In genomic region chr19:53943802-53944785, GRCm38 (mm10) we compare ENCODE assay signal across 8 mouse cellular contexts. TPM values are rescaled to one million over a fixed set of nuclear protein-coding genes. Genes with fewer than 3 reads are reported as not detected.
DNase-seq lines count a peak whose midpoint lies in the region; ATAC-seq and TF ChIP-seq lines count a peak whose summit lies in the region.

Shoc2 (plus strand) TSS chr19:53944306.
Bbip1 (minus strand) TSS chr19:53944627.

- peak within 1 kb of the TSS; percentile 67 for H3K4me2 ChIP-seq in forebrain, embryonic 13.5 days
- H3K4me2 ChIP-seq in liver, postnatal 0 days (ENCODE audit: low read depth, low read length), result peak within 1 kb of the TSS; percentile 90
- H3K4me2 ChIP-seq in neural tube, embryonic 14.5 days (ENCODE audit: low read depth, low read length), result peak within 1 kb of the TSS; percentile 75

- no peaks in the 10 kb centered on the region for H3K9me3 ChIP-seq in ES-Bruce4 (replicated peaks; ENCODE audit: control insufficient read depth, insufficient read depth, low read length, poor library complexity, severe bottlenecking)
- no peaks in the 10 kb centered on the region for H3K9me3 ChIP-seq in forebrain, embryonic 13.5 days (replicated peaks)
- no peaks in the 10 kb centered on the region for H3K9me3 ChIP-seq in liver, postnatal 0 days (ENCODE audit: low read length)
- H3K9me3 ChIP-seq in neural tube, embryonic 14.5 days (ENCODE audit: control insufficient read depth, low read length), result no peaks in the 10 kb centered on the region

- TF ChIP-seq EP300 in ES-Bruce4 (IDR thresholded peaks at IDR 0.05; ENCODE audit: insufficient read depth, low read depth, low read length), result 0 out of 2 replicates have a peak, but pooled peaks have one; percentile 49
- TF ChIP-seq EP300 in liver, postnatal 0 days (IDR thresholded peaks at IDR 0.05; ENCODE audit: low read depth), result peak; percentile 73; the same call in 1 of the 2 replicates

- no peaks in the 10 kb centered on the region for H3K36me3 ChIP-seq in ES-Bruce4 (ENCODE audit: control insufficient read depth, insufficient read depth, low read length, poor library complexity, severe bottlenecking)
- H3K36me3 ChIP-seq in forebrain, embryonic 13.5 days (ENCODE audit: poor library complexity, severe bottlenecking), result peaks cover 6% of the 10 kb centered on the region; the same call in 1 of the 2 replicates
- peaks cover 9% of the 10 kb centered on the region; the same call in 1 of the 2 replicates for H3K36me3 ChIP-seq in liver, postnatal 0 days (replicated peaks; ENCODE audit: insufficient read depth, low read length)
- H3K36me3 ChIP-seq in neural tube, embryonic 14.5 days (ENCODE audit: control insufficient read depth, insufficient read depth, low read length), result no peaks in the 10 kb centered on the region

- 0% methylated on average over 44 of the region's 62 CpGs for WGBS in forebrain, embryonic 13.5 days
- under 1% methylated on average over 62 of the region's 62 CpGs for WGBS in large intestine, adult 2 months
- WGBS in liver, postnatal 0 days (ENCODE audit: insufficient replicate concordance), result under 1% methylated on average over 62 of the region's 62 CpGs
- under 1% methylated on average over 60 of the region's 62 CpGs for WGBS in neural tube, embryonic 14.5 days

- no peak for TF ChIP-seq CTCF in ES-Bruce4 (IDR thresholded peaks at IDR 0.05; ENCODE audit: low read depth, low read length)
- peak; percentile 44 for TF ChIP-seq CTCF in liver, postnatal 0 days (IDR thresholded peaks at IDR 0.05; ENCODE audit: low read depth)

- H3K9ac ChIP-seq in ES-Bruce4 (ENCODE audit: low read depth, poor library complexity, severe bottlenecking), result peak within 1 kb of the TSS; percentile 89
- peak within 1 kb of the TSS; percentile 95 for H3K9ac ChIP-seq in forebrain, embryonic 13.5 days
- H3K9ac ChIP-seq in liver, postnatal 0 days (replicated peaks), result peak within 1 kb of the TSS; percentile 97
- H3K9ac ChIP-seq in neural tube, embryonic 14.5 days (replicated peaks; ENCODE audit: low read depth, low read length), result peak within 1 kb of the TSS; percentile 92

- intact Hi-C loops in heart, postnatal 10 days (cut with DNase I), result loop anchor here (5.0 kb wide), 1 partner anchor 42 kb away; no protein-coding TSS in a partner anchor

- TF ChIP-seq POLR2A in ES-Bruce4 (IDR thresholded peaks at IDR 0.05; ENCODE audit: insufficient read depth, low read length), result peak; percentile 39

- no peaks in the 10 kb centered on the region for H3K27me3 ChIP-seq in ES-Bruce4 (ENCODE audit: control insufficient read depth, insufficient read depth, low read length, poor library complexity, severe bottlenecking)
- no peaks in the 10 kb centered on the region for H3K27me3 ChIP-seq in forebrain, embryonic 13.5 days
- H3K27me3 ChIP-seq in liver, postnatal 0 days (ENCODE audit: insufficient read depth, low read length), result no peaks in the 10 kb centered on the region
- no peaks in the 10 kb centered on the region for H3K27me3 ChIP-seq in neural tube, embryonic 14.5 days (ENCODE audit: control insufficient read depth, insufficient read depth, low read length)

- H3K4me1 ChIP-seq in ES-Bruce4 (ENCODE audit: control insufficient read depth, insufficient read depth, low read length), result no peaks in the 10 kb centered on the region
- H3K4me1 ChIP-seq in forebrain, embryonic 13.5 days, result peaks cover 38% of the 10 kb centered on the region
- peaks cover 30% of the 10 kb centered on the region for H3K4me1 ChIP-seq in liver, postnatal 0 days (ENCODE audit: insufficient read depth)
- peaks cover 26% of the 10 kb centered on the region for H3K4me1 ChIP-seq in neural tube, embryonic 14.5 days (ENCODE audit: control insufficient read depth, insufficient read depth, low read length)

- H3K27ac ChIP-seq in ES-Bruce4 (ENCODE audit: insufficient read depth, low read length), result peak within 1 kb of the TSS; percentile 84
- H3K27ac ChIP-seq in forebrain, embryonic 13.5 days, result peak within 1 kb of the TSS; percentile 98
- peak within 1 kb of the TSS; percentile 100 for H3K27ac ChIP-seq in liver, postnatal 0 days (ENCODE audit: low read depth)
- H3K27ac ChIP-seq in neural tube, embryonic 14.5 days (ENCODE audit: low read depth, low read length), result peak within 1 kb of the TSS; percentile 95

- peak; percentile 98 to 99 for DNase-seq in heart, postnatal 10 days
- peak; percentile 97 for DNase-seq in large intestine, adult 2 months (ENCODE audit: low read depth, low spot score)
- peak; percentile 99 for DNase-seq in liver, postnatal 0 days
- DNase-seq in testis, postnatal 10 days (ENCODE audit: low spot score), result peak; percentile 99

- peak within 1 kb of the TSS; percentile 87 for H3K4me3 ChIP-seq in ES-Bruce4 (ENCODE audit: low read depth, low read length)
- H3K4me3 ChIP-seq in forebrain, embryonic 13.5 days, result peak within 1 kb of the TSS; percentile 97
- H3K4me3 ChIP-seq in liver, postnatal 0 days (ENCODE audit: low read depth, low read length), result peak within 1 kb of the TSS; percentile 93
- H3K4me3 ChIP-seq in neural tube, embryonic 14.5 days (ENCODE audit: low read depth, low read length), result peak within 1 kb of the TSS; percentile 86

- peak; percentile 90 for ATAC-seq in cerebellum, adult (ENCODE audit: insufficient number of reproducible peaks, low FRiP score, low TSS enrichment)
- ATAC-seq in forebrain, embryonic 13.5 days, result peak; percentile 94
- peak; percentile 88 for ATAC-seq in liver, postnatal 0 days
- ATAC-seq in neural tube, embryonic 14.5 days (ENCODE audit: low read depth), result peak; percentile 95

RNA-seq across cellular contexts. Expression of gene Shoc2, which starts in this region (rescaled TPM):
- polyA plus RNA-seq in ES-Bruce4 (2011; ENCODE audit: insufficient read depth, insufficient read length, low read depth, missing spikeins), result 69.0 and 70.4 TPM in 2 replicates
- polyA plus RNA-seq in forebrain, embryonic 13.5 days (2015; fragmentation: Nextera tagmentation; extraction: Ambion mirVana), result 55.7 and 59.6 TPM in 2 replicates
- total RNA-seq in heart, postnatal 10 days (2021), result 10 to 100 TPM; 35.8 to 36.7 TPM
- 16.2 and 19.9 TPM in 2 replicates for polyA plus RNA-seq in large intestine, adult 2 months (2012; rRNA removed)
- 13.5 and 13.7 TPM in 2 replicates for polyA plus RNA-seq in liver, postnatal 0 days (2015; fragmentation: Nextera tagmentation; extraction: Ambion mirVana)
- polyA plus RNA-seq in neural tube, embryonic 14.5 days (2014; fragmentation: Nextera tagmentation; extraction: Ambion mirVana), result 81.5 and 85.2 TPM in 2 replicates

RNA-seq across cellular contexts. Expression of gene Bbip1, which starts in this region (rescaled TPM):
- polyA plus RNA-seq in ES-Bruce4 (2011; ENCODE audit: insufficient read depth, insufficient read length, low read depth, missing spikeins), result 43.2 and 44.5 TPM in 2 replicates
- polyA plus RNA-seq in forebrain, embryonic 13.5 days (2015; fragmentation: Nextera tagmentation; extraction: Ambion mirVana), result 146 and 153 TPM in 2 replicates
- total RNA-seq in heart, postnatal 10 days (2021), result 10 to 100 TPM; 33.4 to 37.4 TPM
- polyA plus RNA-seq in large intestine, adult 2 months (2012; rRNA removed), result 9.1 and 9.7 TPM in 2 replicates
- polyA plus RNA-seq in liver, postnatal 0 days (2015; fragmentation: Nextera tagmentation; extraction: Ambion mirVana), result 32.6 and 36.5 TPM in 2 replicates
- polyA plus RNA-seq in neural tube, embryonic 14.5 days (2014; fragmentation: Nextera tagmentation; extraction: Ambion mirVana), result 167 and 170 TPM in 2 replicates

Comparison
In these comparisons a context has a peak if more than half of its experiments do, and no peak if none do; other contexts are left out.
1. Peak in every context shown above with its lines: DNase-seq, ATAC-seq, H3K4me3 ChIP-seq and H3K27ac ChIP-seq.